Mouse (Mus musculus): ENCODE data around the gene Frrs1l. TPM values are rescaled to one million over a fixed set of nuclear protein-coding genes. Genes with fewer than 3 reads are reported as not detected.

Gene Frrs1l
- polyA plus RNA-seq, 1 experiment from 2014 or later = 0.11 TPM

- WGBS = 19% methylated on average over 7 of the region's 7 CpGs
- peaks cover 60% of the 10 kb centered on the region for H3K4me1 ChIP-seq
- H3K27ac ChIP-seq = 0 out of 2 replicates have a peak overlapping the region, but pooled peaks have one; percentile 62
- peak; percentile 87 for DNase-seq (ENCODE audit: low spot score)
- no peak overlapping the region for H3K4me3 ChIP-seq
- no peaks in the 10 kb centered on the region for H3K27me3 ChIP-seq (ENCODE audit: insufficient read depth, poor library complexity, severe bottlenecking)
- H3K36me3 ChIP-seq = peaks cover 41% of the 10 kb centered on the region
- no peaks in the 10 kb centered on the region for H3K9me3 ChIP-seq
These were observed 58.1 kb downstream of the Frrs1l start for GRCm38 (mm10) chr4:56932096-56932495.

- peaks cover 43% of the 10 kb centered on the region for H3K36me3 ChIP-seq
These were observed 59.9 kb downstream of the Frrs1l start for GRCm38 (mm10) chr4:56930312-56930711.

DNA sequence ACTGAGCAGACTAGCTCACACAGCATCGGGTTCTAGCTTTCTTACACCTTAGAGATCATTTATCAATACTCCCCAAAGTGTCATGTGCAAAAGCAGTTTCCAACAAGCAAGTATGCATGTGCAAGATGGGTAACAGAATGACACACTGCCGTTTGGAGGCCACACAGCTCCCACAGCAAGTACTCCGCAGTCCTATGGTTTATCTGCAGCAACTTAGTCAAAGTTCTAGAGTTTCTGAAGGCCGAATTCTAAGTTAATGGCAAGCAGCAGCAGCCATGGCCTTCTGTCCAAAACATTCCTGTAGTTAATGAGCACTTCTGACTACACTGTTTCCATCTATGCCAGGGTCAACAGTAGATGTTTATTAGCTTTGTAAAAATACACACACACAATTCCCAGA, 63.2 kb downstream of the Frrs1l start:
- Histone ChIP-seq H3K27ac (no peak overlapping the region), H3K9me3 (no peaks in the 10 kb centered on the region), H3K4me1 (peaks cover 36% of the 10 kb centered on the region), H3K4me3 (no peak overlapping the region), H3K27me3 (ENCODE audit: insufficient read depth, poor library complexity, severe bottlenecking) (no peaks in the 10 kb centered on the region), H3K36me3 (peaks cover 53% of the 10 kb centered on the region)
- 86% methylated on average over 4 of the region's 4 CpGs for WGBS
- no peak for DNase-seq (ENCODE audit: low spot score)

More at GRCm38 (mm10) chr4:56930312-56930711, 59.9 kb downstream of the Frrs1l start:
- Histone ChIP-seq H3K4me1 (peaks cover 54% of the 10 kb centered on the region), H3K27ac (no peak overlapping the region), H3K4me3 (no peak overlapping the region), H3K27me3 (ENCODE audit: insufficient read depth, poor library complexity, severe bottlenecking) (no peaks in the 10 kb centered on the region), H3K9me3 (no peaks in the 10 kb centered on the region)
- WGBS = 65% methylated on average over 4 of the region's 4 CpGs
- DNase-seq (ENCODE audit: low spot score) = no peak

- no peak overlapping the region for H3K27ac ChIP-seq
- no peaks in the 10 kb centered on the region for H3K4me1 ChIP-seq
- WGBS = 90% methylated on average over 11 of the region's 11 CpGs
- H3K27me3 ChIP-seq (ENCODE audit: insufficient read depth, poor library complexity, severe bottlenecking) = no peaks in the 10 kb centered on the region
- H3K4me3 ChIP-seq = no peak overlapping the region
- peak; percentile 61 for DNase-seq (ENCODE audit: low spot score)
- peaks cover 67% of the 10 kb centered on the region for H3K36me3 ChIP-seq
- no peaks in the 10 kb centered on the region for H3K9me3 ChIP-seq
These were observed 68.0 kb downstream of the Frrs1l start for GRCm38 (mm10) chr4:56922229-56922628.

DNA sequence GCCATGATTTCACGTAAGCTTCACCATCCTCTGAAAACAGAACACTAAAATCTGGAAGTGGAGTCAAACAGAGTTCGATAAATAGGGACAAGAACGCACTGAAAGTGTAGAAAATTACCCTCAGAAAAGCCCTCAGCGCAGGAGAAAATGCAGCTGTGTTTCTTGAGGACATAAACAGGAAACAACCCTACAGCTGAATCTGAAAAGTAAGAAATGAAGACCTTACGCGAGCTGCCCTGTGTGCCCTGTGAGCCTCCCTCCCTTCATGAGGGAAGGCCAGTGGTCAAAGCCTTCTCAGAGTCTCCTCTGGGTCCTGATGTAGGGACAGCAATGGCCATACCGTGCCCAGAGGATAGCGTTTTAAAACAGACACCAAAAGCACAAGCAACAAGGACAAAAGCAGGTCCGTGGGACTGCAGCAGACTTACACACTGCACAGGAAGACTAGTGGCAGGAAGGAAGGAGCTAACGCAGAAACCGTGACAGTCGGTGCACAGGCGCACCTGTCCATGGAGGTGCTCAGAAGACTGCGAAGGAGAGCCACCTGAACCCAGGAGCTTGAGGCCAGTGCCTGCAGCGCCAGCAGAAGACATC, 74.4 kb downstream of the Frrs1l start:
- H3K4me3 ChIP-seq = no peak overlapping the region
- no peaks in the 10 kb centered on the region for H3K27me3 ChIP-seq (ENCODE audit: insufficient read depth, poor library complexity, severe bottlenecking)
- 0 out of 2 replicates have a peak, but pooled peaks cover 2% of the 10 kb centered on the region for H3K4me1 ChIP-seq
- WGBS = 92% methylated on average over 15 of the region's 15 CpGs
- no peaks in the 10 kb centered on the region for H3K9me3 ChIP-seq
- H3K27ac ChIP-seq = no peak overlapping the region
- H3K36me3 ChIP-seq = peaks cover 63% of the 10 kb centered on the region
- no peak for DNase-seq (ENCODE audit: low spot score)

GRCm38 (mm10) chr4:56914761-56915160, 75.4 kb downstream of the Frrs1l start:
- H3K27me3 ChIP-seq (ENCODE audit: insufficient read depth, poor library complexity, severe bottlenecking) = no peaks in the 10 kb centered on the region
- no peak for DNase-seq (ENCODE audit: low spot score)
- H3K27ac ChIP-seq = no peak overlapping the region
- H3K4me1 ChIP-seq = 0 out of 2 replicates have a peak, but pooled peaks cover 2% of the 10 kb centered on the region
- 96% methylated on average over 1 of the region's 1 CpGs for WGBS
- no peak overlapping the region for H3K4me3 ChIP-seq
- H3K9me3 ChIP-seq = no peaks in the 10 kb centered on the region
- peaks cover 67% of the 10 kb centered on the region for H3K36me3 ChIP-seq

DNA sequence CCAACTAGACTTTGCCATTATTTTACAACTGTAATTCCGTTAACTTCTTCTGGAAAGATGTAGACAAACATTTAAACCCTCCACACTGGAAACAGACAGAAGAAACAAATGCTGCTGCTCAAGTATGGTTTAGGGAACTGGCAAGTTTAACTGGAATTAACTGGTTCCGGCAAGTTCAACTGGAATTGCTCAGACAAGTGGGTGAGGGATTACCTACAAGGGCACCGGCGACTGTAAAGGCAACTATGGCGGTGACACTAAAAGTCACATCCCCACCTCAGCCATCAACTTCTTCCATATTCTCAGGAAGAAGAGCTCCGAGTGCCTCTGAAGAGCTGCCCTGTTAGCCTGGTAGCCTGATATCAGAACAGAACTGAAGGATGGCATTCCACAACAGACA, 75.9 kb downstream of the Frrs1l start:
- H3K4me3 ChIP-seq = no peak overlapping the region
- 0 out of 2 replicates have a peak, but pooled peaks cover 2% of the 10 kb centered on the region for H3K4me1 ChIP-seq
- peaks cover 69% of the 10 kb centered on the region for H3K36me3 ChIP-seq
- H3K27me3 ChIP-seq (ENCODE audit: insufficient read depth, poor library complexity, severe bottlenecking) = no peaks in the 10 kb centered on the region
- no peak overlapping the region for H3K27ac ChIP-seq
- no peak for DNase-seq (ENCODE audit: low spot score)
- WGBS = 90% methylated on average over 6 of the region's 6 CpGs
- H3K9me3 ChIP-seq = no peaks in the 10 kb centered on the region

DNA sequence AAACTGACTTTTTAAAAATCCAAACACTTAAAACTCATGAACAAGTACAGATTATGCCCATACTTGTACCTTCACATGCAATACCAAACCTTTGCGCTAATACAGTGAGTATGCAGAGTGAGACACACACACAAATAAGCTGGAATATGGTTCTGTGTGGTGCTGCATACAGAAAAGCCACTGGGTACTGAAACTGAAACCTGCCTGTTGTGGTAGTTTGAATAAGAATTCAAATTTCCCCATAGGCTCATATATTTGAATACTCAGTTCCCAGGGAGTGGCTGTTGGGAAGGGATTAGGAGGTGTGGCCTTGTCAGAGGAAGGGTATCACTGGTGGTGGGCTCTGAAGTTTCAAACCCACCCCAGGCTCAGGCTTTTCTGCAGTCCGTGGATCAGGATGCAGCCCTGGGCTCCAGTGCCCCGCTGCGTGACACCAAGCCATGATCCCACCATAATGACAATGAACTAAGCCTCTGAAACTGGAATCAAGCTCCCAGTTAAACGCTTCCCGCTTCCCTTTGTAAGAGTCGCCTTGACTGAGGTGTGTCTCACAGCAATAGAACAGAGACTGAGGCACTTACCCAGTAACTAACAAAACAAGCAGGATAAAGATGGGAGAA, 77.7 kb downstream of the Frrs1l start:
- 0 out of 2 replicates have a peak, but pooled peaks cover 2% of the 10 kb centered on the region for H3K4me1 ChIP-seq
- no peaks in the 10 kb centered on the region for H3K27me3 ChIP-seq (ENCODE audit: insufficient read depth, poor library complexity, severe bottlenecking)
- no peak overlapping the region for H3K4me3 ChIP-seq
- DNase-seq (ENCODE audit: low spot score) = peak; percentile 51
- H3K27ac ChIP-seq = no peak overlapping the region
- H3K9me3 ChIP-seq = no peaks in the 10 kb centered on the region
- H3K36me3 ChIP-seq = peaks cover 72% of the 10 kb centered on the region
- 90% methylated on average over 7 of the region's 7 CpGs for WGBS

DNA sequence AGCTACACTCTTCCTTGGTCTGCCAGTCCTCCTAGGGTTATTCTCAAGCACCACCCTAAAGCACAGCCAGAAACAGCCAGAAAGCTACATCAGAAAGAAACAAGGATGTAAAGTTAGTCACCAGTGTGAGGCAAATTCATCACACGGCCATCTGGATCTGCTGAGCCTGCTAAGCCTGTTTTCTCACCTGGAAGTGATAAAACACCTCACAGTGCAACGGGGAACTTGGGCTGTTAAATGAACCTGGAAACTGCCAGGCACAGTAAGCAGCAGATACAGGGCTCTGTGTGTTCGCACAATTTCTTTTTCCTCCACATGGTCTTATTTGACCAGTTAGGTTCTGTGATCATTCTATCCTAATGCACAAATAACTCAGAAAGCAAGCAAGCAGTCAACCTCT, 80.6 kb downstream of the Frrs1l start:
- no peak overlapping the region for H3K4me3 ChIP-seq
- no peaks in the 10 kb centered on the region for H3K9me3 ChIP-seq
- 84% methylated on average over 3 of the region's 3 CpGs for WGBS
- no peak for DNase-seq (ENCODE audit: low spot score)
- peaks cover 69% of the 10 kb centered on the region for H3K36me3 ChIP-seq
- 0 out of 2 replicates have a peak, but pooled peaks cover 2% of the 10 kb centered on the region for H3K4me1 ChIP-seq
- H3K27me3 ChIP-seq (ENCODE audit: insufficient read depth, poor library complexity, severe bottlenecking) = no peaks in the 10 kb centered on the region
- H3K27ac ChIP-seq = no peak overlapping the region

DNA sequence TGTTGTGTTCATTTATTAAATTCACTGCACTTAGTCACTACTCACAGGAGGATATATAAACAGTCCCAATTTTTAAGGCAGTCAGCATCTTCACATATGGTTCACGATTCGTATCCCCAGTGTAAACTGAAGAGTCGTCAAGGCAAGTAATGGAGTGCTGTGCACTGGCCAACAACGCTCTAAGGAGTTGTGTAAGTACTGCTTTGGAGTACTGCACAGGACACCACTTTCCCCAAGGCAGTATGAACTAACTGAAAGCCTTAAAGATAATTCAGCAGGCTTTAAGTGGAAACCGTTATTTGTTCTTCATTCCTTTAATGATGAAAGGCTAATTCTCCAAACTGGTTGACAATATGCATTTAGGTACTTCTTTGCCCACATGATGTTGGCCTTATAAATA, 82.5 kb downstream of the Frrs1l start:
- Histone ChIP-seq H3K4me1 (no peaks in the 10 kb centered on the region), H3K4me3 (no peak overlapping the region), H3K36me3 (peaks cover 77% of the 10 kb centered on the region), H3K9me3 (no peaks in the 10 kb centered on the region), H3K27ac (no peak overlapping the region), H3K27me3 (ENCODE audit: insufficient read depth, poor library complexity, severe bottlenecking) (no peaks in the 10 kb centered on the region)
- WGBS = 93% methylated on average over 5 of the region's 5 CpGs
- no peak for DNase-seq (ENCODE audit: low spot score)

Other genes with a start within 250 kb of the Frrs1l start
- not detected in 2 replicates for gene Actl7b, start 248.9 kb downstream of the Frrs1l start, polyA plus RNA-seq (2016; fragmentation: Nextera tagmentation; extraction: Ambion mirVana)
- not detected in 2 replicates for gene Actl7a, start 247.0 kb downstream of the Frrs1l start, polyA plus RNA-seq (2016; fragmentation: Nextera tagmentation; extraction: Ambion mirVana)
- gene Elp1, start 188.1 kb downstream of the Frrs1l start, polyA plus RNA-seq (2016; fragmentation: Nextera tagmentation; extraction: Ambion mirVana) = 56.2 and 56.3 TPM in 2 replicates
- gene Fam206a, start 188.0 kb downstream of the Frrs1l start, polyA plus RNA-seq (2016; fragmentation: Nextera tagmentation; extraction: Ambion mirVana) = 15.7 and 19.5 TPM in 2 replicates
- gene Ctnnal1, start 125.2 kb downstream of the Frrs1l start, polyA plus RNA-seq (2016; fragmentation: Nextera tagmentation; extraction: Ambion mirVana) = 18.2 and 23.2 TPM in 2 replicates
- 14.0 and 23.1 TPM in 2 replicates for gene Tmem245, start 43.0 kb downstream of the Frrs1l start, polyA plus RNA-seq (2016; fragmentation: Nextera tagmentation; extraction: Ambion mirVana)
- 0.34 and 1.6 TPM in 2 replicates for gene Epb41l4b, start 153.0 kb upstream of the Frrs1l start, polyA plus RNA-seq (2016; fragmentation: Nextera tagmentation; extraction: Ambion mirVana)

Measured in heart, embryonic 10.5 days (tissue).